Mouse (Mus musculus) liver, adult 2 months (tissue): ENCODE measurements around the gene Ppp6r2.

ENCODE experiments used
- CTCF ChIP-seq: fragments of 200-500 bp; IDR thresholded peaks from 2 replicates; pipeline ENCODE4 v1.5.1; 2011; ENCODE audit warnings: low read depth, low read length, control low read depth
- POLR2A ChIP-seq: fragments of 200-500 bp; IDR thresholded peaks from 2 replicates; pipeline ENCODE4 v1.6.1; 2011; ENCODE audit warnings: low read length, control low read depth; ENCODE audit not compliant: insufficient read depth; ENCODE audit errors: extremely low read depth

DNA sequence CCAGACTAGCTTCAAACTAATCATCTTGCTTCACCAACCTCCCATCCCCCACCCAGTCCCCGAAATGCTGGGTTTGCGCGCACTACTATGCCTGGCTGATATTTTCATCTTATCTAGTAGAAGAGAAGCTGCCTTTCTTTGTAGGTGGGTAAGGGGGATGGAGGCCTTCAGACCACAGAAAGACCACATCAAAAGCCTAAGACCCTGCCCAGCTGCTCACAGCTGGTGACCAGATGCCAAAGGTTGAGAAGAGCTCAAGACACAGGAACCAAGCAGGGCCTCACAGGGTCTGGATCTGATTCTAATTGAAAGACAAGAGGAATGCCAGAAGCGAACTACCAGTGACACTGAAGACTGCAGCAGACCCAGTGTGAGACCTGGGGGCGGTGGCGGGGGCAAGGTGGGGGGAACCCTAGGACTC is 16.1 kb upstream of the Ppp6r2 start:
- no peak for TF ChIP-seq POLR2A
- TF ChIP-seq CTCF = no peak
